Mouse (Mus musculus) kidney, adult 2 months (tissue): ENCODE measurements at regions not wholly inside any gene's neighbourhood (a gene's known extent, or its start where the extent isn't known, plus 50 kb on each side); places are given as distances from the start of the nearest gene placed in this dataset.

Source experiments
- CTCF ChIP-seq: fragments of 200-500 bp; conservative IDR thresholded peaks from 2 replicates; pipeline ENCODE4 v1.5.1; 2011; ENCODE audit warnings: low read depth, mild to moderate bottlenecking, control low read depth, low read length, moderate library complexity, mixed read lengths; ENCODE audit not compliant: insufficient read depth, insufficient read length
- POLR2A ChIP-seq: fragments of 200-500 bp; IDR thresholded peaks from one replicate; pipeline ENCODE4 v1.6.1; 2011; ENCODE audit warnings: low read depth, low read length, control low read depth

GRCm38 (mm10) chr6:22538254-22538653, 182.2 kb upstream of the Fam3c start:
- TF ChIP-seq CTCF: no peak
- TF ChIP-seq POLR2A: no peak
